Mouse (Mus musculus) 416B (cell line): Measurements from ENCODE around the gene Bmp10.
A peak's percentile ranks its signal among the peaks of the same experiment; 100 is the strongest.

Experiments used
- DNase-seq: peaks from one replicate; pipeline ENCODE4 v3.0.0; 2011; ENCODE audit warnings: low read depth

Bmp10 gene

DNA sequence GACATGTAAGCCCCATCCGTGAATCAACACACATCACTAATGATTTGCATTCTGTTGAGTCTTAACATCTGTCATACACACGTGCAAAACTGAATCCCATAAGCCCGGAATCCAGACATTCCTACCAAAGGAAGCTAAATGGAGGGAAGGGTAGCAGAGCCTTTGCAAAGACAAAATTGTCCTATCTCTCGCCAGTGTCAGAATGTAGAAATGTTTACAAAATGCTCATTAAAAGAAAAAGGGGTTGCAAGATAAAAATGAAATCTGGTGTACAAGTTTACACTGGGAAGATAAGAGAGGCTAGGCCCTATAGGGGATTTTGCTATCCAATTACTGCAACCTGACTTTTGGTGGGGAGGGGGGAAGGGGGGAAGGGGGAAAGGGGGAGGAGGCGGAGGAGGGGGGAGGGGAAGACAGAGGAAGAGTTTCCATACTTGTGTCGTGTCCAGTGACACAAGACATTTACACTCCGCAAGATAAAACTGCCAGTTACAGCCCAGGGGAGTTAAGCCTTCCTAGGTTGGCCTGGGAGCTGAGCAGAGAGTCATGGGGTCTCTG, at the start of gene Bmp10:
TSS of gene Bmp10 (plus strand) at position 508 of the 558 bp plus-strand sequence.
- DNase-seq: no peak

DNA sequence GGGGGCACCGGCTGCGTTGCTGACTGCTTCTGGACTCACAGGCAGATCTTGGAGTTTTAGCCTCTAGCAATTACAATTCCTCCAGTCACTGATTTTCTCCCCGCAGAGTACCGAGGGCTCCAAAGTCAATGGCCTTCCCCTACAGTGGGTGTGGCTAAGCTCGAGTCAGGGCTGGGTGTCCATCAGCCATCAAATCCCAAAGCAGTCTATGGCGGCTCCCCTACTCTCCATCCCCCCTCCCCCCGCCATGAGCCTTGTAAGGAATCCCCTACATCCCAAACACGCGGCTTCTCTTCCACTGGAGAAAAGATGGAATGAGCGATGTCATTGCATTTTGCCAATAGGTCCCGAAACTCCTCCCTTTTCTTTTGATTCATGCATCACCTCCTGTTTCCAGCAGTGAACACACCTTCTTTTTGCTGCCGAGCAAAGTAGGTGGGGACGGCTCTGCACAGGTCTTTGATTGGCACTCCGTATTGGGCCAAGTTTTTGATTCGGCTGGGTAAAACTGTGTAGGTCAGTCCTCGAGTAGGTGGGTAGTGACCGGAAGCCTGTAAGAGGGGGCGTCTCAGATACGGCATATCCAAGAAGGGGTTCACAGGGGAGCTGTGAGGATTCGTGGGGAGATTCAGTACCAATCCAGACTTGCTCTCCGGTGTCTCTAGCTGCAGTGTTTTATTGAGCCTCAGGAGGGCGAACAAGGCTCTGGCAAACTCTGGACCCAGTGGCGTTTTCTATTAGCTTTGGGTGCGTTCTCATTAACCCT, 44.7 kb upstream of the Bmp10 start:
- DNase-seq: peak; percentile 11

DNA sequence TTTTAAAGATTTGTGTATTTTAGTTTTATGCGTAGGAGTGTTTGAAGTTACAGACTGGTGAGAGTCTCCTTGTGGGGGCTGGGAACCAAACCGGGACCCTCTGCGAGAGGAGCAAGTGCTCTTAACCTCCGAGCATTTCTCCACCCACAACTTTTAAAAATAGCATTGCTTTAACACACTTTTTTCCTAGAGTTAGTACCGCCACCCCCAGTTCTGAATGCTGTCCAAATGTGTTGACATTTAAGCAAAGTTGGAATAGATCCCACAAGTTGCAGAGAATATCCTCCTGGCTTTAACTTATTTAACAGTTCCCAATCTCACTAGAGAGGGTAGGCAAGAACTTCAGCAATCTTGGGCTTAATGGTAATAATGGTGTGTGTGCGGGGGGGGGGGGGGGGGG, 44.0 kb upstream of the Bmp10 start:
- DNase-seq: no peak

GRCm38 (mm10) chr6:87386203-87386602, 42.6 kb upstream of the Bmp10 start:
- peak; percentile 54 for DNase-seq

DNA sequence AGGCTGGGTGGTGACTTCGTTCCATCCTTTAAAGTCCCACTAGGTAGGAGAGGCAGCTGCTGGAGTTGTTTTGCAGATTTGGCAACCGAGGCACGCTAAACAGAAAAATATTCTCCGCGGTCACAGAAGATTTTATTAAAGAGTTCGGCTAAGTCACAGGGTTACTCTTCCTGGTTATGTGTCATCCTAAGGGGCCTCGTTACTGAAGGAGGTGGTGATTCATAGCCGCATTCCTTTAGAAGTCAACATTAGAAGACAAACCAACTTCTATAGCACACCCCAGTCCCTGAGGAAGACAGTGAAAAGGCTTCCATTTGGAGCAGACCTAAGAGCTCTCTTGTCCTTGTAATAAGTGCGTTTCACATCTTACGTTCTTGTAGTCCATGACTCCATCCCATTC, 42.1 kb upstream of the Bmp10 start:
- DNase-seq: no peak

DNA sequence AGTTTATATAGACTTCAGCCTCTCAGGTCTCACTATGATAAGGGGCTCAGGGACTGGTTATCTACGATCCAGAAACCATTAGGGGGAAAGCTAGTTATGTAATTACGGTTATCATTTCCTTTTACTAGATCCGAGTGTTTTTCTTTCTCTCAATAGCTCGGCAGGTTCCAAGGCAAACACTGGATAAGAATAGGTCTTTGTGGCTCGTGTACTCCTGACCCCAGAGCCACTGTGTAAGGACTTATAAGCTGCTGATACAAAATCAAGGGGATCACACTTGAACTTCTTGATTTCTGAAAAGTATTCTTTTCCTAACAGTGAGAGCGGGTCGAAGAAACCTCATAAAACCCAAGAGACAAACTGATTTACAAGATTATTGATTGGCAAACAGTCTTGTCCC, 39.9 kb upstream of the Bmp10 start, which contains the start of gene Gkn3:
TSS of gene Gkn3 (minus strand) at position 59 of the 400 bp plus-strand sequence.
- DNase-seq: no peak

DNA sequence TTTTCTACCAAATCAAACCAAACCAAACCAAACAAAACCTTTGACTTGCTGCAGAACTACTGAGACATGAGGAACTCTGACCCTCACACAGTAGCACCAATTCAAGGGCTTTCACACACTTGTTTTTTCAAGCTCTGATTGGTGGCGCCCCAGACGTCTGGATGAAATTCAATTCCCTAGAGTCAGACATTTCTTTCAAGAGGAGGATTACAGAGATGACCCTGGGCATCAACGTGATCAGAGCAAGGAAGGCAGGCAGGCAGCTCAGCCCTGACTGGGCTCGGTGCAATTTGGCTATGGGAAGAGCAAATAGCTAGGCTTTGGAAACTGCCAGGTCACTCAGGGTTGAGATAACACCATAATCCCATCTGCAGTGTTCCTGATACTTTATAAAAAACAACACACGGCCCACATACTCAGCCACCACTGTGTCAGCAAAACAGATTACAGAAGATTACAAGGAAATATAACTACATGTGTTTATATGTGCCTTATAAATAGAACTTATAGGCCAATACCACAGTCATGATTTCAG, 39.3 kb upstream of the Bmp10 start:
- DNase-seq: no peak

- no peak for DNase-seq
These were observed 35.2 kb upstream of the Bmp10 start for GRCm38 (mm10) chr6:87393466-87394205.

DNA sequence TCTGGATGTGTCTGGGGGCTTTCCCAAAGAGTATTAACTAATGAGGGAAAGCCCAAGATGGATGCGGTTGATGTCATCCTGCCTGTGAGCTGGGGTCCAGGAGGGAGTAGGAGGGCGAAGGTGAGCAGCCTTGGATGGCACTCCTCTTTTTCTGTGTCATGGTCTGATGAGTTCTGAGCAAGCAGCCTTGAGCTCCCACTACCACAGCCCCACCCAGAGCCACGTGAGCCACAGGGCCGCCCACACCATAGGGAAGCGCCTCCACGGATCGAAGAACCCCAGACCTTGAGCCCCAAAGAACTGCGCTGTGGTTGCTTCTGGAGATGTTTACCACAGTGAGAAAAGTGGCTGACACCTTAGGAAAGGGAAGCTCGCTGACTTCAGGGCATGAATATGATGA, 34.0 kb upstream of the Bmp10 start:
- DNase-seq: no peak

- DNase-seq: peak; percentile 78
These were observed 29.7 kb upstream of the Bmp10 start for GRCm38 (mm10) chr6:87399137-87399536.

- peak; percentile 75 for DNase-seq
These were observed 28.8 kb upstream of the Bmp10 start for GRCm38 (mm10) chr6:87399886-87400566.

DNA sequence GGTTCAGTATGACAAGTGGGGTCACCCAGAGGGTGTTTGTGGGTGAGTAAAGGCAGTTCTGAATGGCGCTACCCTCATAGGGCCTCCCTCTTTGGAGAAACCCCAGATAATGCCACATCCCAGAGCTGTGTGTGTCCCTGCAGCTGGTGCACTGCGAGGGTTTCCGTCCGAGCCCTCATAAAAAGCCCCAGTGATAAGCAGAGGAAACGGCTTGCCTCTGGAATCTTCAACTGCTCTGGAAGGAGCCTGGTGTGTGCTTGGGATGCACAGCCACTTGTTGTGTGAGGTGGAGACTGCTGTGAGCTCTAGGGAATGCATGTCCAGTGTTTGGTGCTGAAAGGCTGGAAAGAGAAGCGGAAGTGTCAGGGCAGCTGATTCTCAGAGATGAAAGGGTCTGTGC, 27.3 kb upstream of the Bmp10 start:
- DNase-seq: no peak

DNA sequence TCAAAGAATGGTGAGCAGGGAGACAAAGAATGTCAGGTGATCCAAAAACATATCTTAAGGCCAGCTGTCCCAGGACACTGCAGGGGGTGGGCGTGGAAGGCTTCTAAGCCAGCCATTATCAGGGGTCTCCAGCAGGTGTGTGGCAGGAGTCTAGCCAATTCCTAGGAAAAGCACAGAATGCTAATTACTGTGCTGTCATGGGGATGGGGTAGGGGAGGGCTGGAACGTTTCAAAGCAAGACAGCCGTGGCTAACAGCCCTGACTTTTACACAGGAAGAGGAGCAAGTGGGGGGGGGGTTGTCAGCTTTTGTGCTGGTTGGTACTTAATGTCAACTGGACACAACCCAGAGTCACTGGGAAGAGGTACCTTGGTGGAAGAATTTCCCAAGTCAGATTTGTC, 16.8 kb upstream of the Bmp10 start:
- no peak for DNase-seq

DNA sequence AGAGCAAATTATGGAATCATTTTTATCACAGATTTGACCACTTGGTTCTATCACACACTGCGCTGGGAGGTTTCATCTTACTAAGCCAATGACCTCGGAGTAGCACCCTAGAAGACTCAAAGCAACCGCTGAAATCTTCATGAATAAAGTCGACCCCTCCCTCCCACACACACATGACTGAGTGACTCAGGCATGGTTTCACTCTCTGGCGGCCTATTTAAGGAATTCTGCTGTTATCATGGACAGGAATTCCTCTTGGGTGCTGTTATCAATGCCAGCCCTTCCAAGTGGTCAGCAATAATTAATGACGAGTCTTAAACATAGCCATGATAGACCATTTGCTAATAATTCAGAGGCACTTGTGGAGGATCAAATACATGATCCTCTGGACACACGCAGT, 6.5 kb upstream of the Bmp10 start:
- no peak for DNase-seq

DNA sequence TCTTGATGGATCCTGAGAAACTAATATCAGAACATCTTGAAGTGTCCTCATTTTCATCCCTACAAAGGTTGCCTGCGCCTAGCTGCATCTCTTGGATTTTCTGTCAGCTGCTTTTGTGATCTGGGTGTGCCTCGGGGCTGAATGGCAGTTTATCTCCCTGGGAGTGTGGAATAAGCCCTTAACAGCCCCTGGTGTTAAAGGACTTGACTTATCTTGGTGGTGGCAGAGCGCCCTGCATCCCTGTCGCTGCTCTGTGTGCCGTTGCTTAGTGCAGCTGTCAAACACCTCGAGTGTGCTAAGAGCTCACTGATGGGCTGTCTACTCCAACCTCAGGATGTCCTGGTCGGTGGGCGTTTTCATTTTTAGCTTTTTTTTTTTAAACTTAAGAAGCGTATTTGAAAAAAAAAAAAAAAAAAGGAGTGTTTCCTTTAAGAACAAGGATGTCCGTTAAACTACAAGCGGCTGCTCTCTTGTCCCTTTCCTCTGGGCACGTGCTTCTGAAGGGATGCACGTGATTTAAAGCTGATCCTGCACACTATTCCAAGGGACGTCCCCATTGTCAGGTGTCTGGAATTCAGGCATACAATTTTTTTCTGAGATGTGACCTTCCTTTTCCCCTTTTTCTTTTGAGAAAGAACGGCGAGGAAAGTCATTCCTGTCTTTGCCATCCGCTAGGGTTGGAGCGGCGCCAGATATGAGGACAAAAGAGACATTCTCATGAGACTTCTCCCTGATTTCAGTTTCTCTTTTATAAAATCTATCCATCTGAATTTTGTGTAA, 4.6 kb upstream of the Bmp10 start:
- no peak for DNase-seq

DNA sequence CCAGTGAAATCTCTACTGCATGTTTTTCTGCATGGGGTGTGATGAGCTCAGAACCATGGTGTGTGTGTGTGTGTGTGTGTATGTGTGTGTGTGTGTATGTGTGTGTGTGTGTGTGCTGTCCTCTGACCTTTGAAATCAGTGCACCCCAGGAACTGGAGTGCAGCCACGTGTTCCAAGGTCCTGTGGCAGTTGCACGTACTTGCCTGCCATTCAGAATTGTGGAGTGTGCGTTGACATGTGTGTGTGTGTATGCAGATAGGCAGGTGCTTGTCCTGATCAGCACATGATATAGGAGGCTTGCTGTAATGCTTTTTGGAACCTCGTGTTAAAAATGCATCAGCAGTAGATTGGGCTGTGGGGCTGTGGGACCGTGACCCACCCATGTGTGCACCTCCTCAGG, 1.8 kb upstream of the Bmp10 start:
- DNase-seq: no peak

- no peak for DNase-seq
These were observed 1.2 kb upstream of the Bmp10 start for GRCm38 (mm10) chr6:87427616-87428015.

GRCm38 (mm10) chr6:87435791-87436190, 7.0 kb downstream of the Bmp10 start:
- peak; percentile 60 for DNase-seq

GRCm38 (mm10) chr6:87436745-87437144, 8.0 kb downstream of the Bmp10 start:
- no peak for DNase-seq

GRCm38 (mm10) chr6:87443253-87443652, 14.5 kb downstream of the Bmp10 start:
- DNase-seq: no peak

GRCm38 (mm10) chr6:87445222-87445621, 16.4 kb downstream of the Bmp10 start:
- no peak for DNase-seq
